Mouse (Mus musculus) lung, postnatal 0 days (tissue): ENCODE results near the gene Arhgdia. TPM values are rescaled to one million over a fixed set of nuclear protein-coding genes. Genes with fewer than 3 reads are reported as not detected.

Experiments used
- ATAC-seq: fragments of 200-750 bp; cut with Nextera tagmentation; 2 replicates; pipeline ENCODE4 v1.8.0; 2017; ENCODE audit warnings: moderate library complexity
- DNase-seq: peaks from one replicate; pipeline ENCODE4 v3.0.0-alpha.2; 2016; ENCODE audit warnings: low spot score
- H3K27ac ChIP-seq: fragments of 300-500 bp; sonication (generic); 2 replicates; pipeline ENCODE4 v1.5.1; 2014; ENCODE audit warnings: antibody characterized with exemption, mild to moderate bottlenecking, low read length, mixed read lengths
- H3K27me3 ChIP-seq: fragments of 300-500 bp; sonication (generic); replicated peaks from 2 replicates; pipeline ENCODE4 v1.6.1; 2014; ENCODE audit warnings: low read length, mixed read lengths; ENCODE audit not compliant: insufficient read depth
- H3K36me3 ChIP-seq: fragments of 300-500 bp; sonication (generic); 2 replicates; pipeline ENCODE4 v1.6.1; 2014; ENCODE audit warnings: low read length, mixed read lengths; ENCODE audit not compliant: insufficient read depth
- H3K4me1 ChIP-seq: fragments of 300-500 bp; sonication (generic); 2 replicates; pipeline ENCODE4 v1.6.1; 2014; ENCODE audit warnings: antibody characterized with exemption, low read depth, low read length, mixed read lengths; ENCODE audit not compliant: insufficient read depth
- H3K4me2 ChIP-seq: fragments of 300-500 bp; sonication (generic); replicated peaks from 2 replicates; pipeline ENCODE4 v1.6.1; 2014; ENCODE audit warnings: low read depth, mild to moderate bottlenecking, low read length, moderate library complexity, mixed read lengths
- H3K4me3 ChIP-seq: fragments of 300-500 bp; sonication (generic); 2 replicates; pipeline ENCODE4 v1.5.1; 2014; ENCODE audit warnings: low read depth, low read length
- H3K9ac ChIP-seq: fragments of 300-500 bp; sonication (generic); replicated peaks from 2 replicates; pipeline ENCODE4 v1.6.1; 2014; ENCODE audit warnings: low read depth, mild to moderate bottlenecking
- H3K9me3 ChIP-seq: fragments of 300-500 bp; sonication (generic); 2 replicates; pipeline ENCODE4 v1.6.1; 2016; ENCODE audit warnings: low read length, mixed read lengths
- CTCF ChIP-seq: IDR thresholded peaks from 2 replicates; pipeline ENCODE4 v1.5.1; 2016; ENCODE audit warnings: antibody characterized with exemption, mild to moderate bottlenecking
- EP300 ChIP-seq: IDR thresholded peaks from 2 replicates; pipeline ENCODE4 v1.6.1; 2016; ENCODE audit warnings: antibody characterized with exemption, mild to moderate bottlenecking, control low read depth
- WGBS: fragments of 180-500 bp; shearing (Covaris S2); extraction: QIAGEN DNeasy Blood & Tissue Kit; methylation state at CpG from one replicate; pipeline ENCODE4 v1.1.7; 2014; 5-methylcytosine and 5-hydroxymethylcytosine counted together
- polyA plus RNA-seq: library from polyadenylated mRNA; unstranded; fragments of >200 nt; fragmentation: Nextera tagmentation; extraction: Ambion mirVana; gene quantifications from 2 replicates; pipeline ENCODE4 v1.2.1, GENCODE M21; 2015

Gene Arhgdia
- polyA plus RNA-seq, 1 experiment from 2014 or later = 512 TPM

DNA sequence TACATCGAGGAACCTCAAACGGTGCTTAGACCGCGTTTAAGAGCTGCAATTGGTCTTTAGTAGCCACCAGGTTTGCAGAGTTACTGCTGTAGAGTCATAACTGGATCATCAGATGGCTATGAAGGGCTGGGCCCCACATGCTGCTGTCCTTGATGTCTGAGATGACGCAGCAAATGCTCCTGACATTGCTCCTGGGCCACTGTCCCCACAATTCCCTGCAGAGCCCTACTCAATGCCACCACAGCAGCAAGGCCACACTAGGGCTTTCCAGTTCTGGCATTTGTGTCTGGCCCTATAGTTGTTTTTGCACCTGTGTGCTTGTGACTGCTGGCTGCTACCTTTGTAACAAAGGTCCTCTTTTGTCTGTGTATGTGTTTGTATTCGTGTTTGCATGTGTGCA, 41.4 kb upstream of the Arhgdia start:
- no peak for DNase-seq
- no peak for ATAC-seq
- no peak overlapping the region for H3K27ac ChIP-seq
- 89% methylated on average over 6 of the region's 6 CpGs for WGBS
- H3K9ac ChIP-seq = no peak overlapping the region
- peaks cover 23% of the 10 kb centered on the region for H3K36me3 ChIP-seq
- H3K4me2 ChIP-seq = no peak overlapping the region
- no peak overlapping the region for H3K4me3 ChIP-seq
- TF ChIP-seq CTCF (no peak), EP300 (no peak)
- 0 out of 2 replicates have a peak, but pooled peaks cover 4% of the 10 kb centered on the region for H3K4me1 ChIP-seq
- no peaks in the 10 kb centered on the region for H3K27me3 ChIP-seq
- H3K9me3 ChIP-seq = no peaks in the 10 kb centered on the region

DNA sequence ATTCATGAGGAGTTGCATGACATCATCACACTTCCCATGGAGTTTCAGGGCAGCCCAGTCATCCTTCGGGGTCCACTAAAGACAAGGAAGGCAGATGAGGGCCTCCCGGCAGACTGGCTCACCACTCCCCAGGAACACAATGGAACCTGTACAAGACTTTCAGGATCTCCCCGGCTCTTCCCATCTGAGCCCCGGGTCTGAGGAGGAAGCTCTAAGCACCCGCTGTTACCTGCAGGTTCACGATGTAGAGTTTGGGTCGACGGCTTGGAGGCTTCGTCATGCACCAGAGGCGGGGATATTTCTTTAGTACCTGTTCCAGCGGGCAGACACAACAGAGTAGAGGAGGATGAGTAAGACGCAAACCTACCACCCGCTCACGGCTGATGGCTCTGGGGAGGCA, 38.8 kb upstream of the Arhgdia start:
- H3K27ac ChIP-seq = no peak overlapping the region
- no peak overlapping the region for H3K9ac ChIP-seq
- H3K4me2 ChIP-seq = no peak overlapping the region
- H3K4me1 ChIP-seq = peaks cover 10% of the 10 kb centered on the region
- 92% methylated on average over 14 of the region's 14 CpGs for WGBS
- no peaks in the 10 kb centered on the region for H3K9me3 ChIP-seq
- TF ChIP-seq EP300 (no peak), CTCF (no peak)
- DNase-seq (no peak), ATAC-seq (no peak)
- H3K36me3 ChIP-seq = peaks cover 23% of the 10 kb centered on the region
- no peaks in the 10 kb centered on the region for H3K27me3 ChIP-seq
- no peak overlapping the region for H3K4me3 ChIP-seq

DNA sequence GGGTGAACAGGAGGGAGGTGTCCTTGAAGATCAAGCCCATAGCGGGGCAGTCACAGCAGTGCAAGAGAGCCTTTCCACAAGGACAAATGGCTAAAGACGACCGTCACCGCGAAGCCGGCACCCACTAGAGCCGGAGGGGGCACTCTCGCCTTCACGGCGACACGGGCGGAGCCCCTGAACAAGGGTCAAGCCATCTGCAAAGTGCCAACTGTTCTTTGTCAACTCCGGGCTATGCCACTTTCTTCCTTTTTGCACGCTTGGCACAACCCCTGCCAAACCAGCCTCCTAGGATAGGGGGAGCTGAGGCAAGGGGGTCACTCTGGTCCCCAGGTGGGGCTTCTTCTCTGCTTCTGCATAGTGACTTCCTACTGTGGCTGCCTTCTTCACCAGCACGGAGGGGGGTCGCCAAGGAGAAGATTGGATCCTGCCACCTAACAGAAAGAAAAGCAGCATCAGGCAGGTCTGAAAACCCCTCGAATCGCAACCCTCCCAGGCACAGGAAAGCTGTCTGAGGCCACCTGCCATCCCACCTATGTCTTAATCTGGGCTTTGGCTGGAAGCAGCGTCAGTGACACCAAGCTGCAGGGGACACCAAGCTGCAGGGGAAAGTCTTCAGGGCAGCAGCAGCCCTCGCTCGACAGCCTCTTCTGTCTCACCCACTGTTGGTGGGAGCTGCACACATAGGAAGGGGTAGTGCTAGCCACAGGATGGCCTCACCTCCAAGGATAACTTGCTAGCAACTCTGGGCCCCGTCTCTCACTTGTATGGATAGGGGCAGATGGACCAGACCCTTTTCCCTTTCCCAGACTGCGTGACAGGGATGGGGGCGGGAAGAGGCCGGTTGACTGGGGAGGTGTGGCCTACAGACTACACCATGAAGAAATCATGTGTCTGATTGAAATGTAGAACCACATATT, 37.5 kb upstream of the Arhgdia start:
- Histone ChIP-seq H3K27ac (no peak overlapping the region), H3K9me3 (no peaks in the 10 kb centered on the region), H3K4me1 (peaks cover 8% of the 10 kb centered on the region), H3K9ac (no peak overlapping the region), H3K36me3 (peaks cover 23% of the 10 kb centered on the region), H3K4me2 (no peak overlapping the region), H3K27me3 (no peaks in the 10 kb centered on the region), H3K4me3 (no peak overlapping the region)
- 96% methylated on average over 25 of the region's 25 CpGs for WGBS
- no peak for TF ChIP-seq EP300
- TF ChIP-seq CTCF = no peak
- ATAC-seq (no peak), DNase-seq (no peak)

DNA sequence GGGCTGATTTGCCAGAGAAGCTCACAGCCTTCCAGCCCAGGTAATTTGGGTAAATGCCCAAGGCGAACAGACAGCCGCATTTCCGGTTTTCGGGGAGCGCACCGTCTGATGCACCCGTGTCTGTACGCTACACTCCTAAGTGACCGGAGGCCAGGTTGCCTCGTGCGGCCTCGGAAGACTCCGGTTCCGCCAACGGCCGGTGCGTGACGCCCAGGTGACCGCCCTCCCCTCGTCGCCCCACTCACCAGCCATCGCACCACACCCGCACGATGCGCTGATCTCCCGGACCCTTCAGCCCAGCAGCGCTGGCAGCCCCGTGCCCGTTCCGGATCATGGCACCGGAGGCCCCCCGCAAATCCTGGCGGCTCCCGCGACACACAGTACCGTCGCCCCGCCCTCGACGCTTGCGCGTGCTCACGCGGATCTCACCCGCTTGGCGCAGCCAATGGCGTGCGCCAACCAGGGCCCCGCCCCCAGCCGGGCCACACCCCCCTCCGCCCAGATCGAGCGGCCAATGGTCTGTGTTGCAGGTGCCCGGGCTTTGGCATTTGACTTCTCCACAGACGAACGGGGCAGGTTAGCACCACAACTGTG, 36.2 kb upstream of the Arhgdia start, which contains the start of gene Pcyt2:
TSS of gene Pcyt2 (minus strand) at position 418 of the 594 bp plus-strand sequence.
- no peak for TF ChIP-seq EP300
- no peak for TF ChIP-seq CTCF
- peak within 1 kb of the TSS; percentile 65 for H3K9ac ChIP-seq
- no peaks in the 10 kb centered on the region for H3K9me3 ChIP-seq
- H3K27me3 ChIP-seq = no peaks in the 10 kb centered on the region
- under 1% methylated on average over 56 of the region's 56 CpGs for WGBS
- ATAC-seq = peak; percentile 99
- DNase-seq = peak; percentile 94
- peak within 1 kb of the TSS; percentile 92 for H3K4me2 ChIP-seq
- peak within 1 kb of the TSS; percentile 63 for H3K4me3 ChIP-seq
- H3K36me3 ChIP-seq = peaks cover 20% of the 10 kb centered on the region
- peaks cover 8% of the 10 kb centered on the region for H3K4me1 ChIP-seq
- peak within 1 kb of the TSS; percentile 59 for H3K27ac ChIP-seq

DNA sequence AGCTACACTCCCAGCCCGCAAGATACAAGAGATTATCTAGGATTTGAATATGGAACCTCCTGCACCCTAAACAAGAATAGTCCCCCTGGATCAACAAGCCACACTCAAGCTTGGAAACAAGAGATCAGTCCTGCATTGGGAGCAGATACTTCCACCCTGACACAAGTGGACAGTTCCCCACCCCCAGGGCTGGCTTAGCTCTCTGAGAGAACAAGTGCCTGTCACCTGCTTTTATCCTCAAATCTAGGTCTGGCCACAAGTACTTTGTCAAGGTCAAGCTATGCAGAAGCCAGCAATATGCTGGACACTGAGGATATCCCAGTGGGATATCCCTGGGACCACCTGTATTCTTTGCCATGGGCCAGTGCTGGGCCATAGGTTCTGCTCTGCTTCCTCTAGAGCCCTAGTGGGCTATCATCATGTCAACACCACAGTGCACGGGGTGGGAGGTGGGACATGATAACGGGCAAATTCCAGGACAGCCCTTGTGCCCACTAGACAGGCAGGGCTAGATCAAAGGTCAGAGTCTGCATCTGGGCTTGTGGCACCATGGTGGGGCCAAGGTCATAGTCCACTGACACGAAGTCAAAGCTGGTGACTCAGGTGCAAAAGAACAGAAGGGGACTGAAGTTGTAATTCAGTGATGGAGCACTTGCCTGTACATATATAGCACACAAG, 35.3 kb upstream of the Arhgdia start:
- Histone ChIP-seq H3K27me3 (no peaks in the 10 kb centered on the region), H3K4me3 (peak overlapping the region; percentile 63), H3K36me3 (peaks cover 18% of the 10 kb centered on the region), H3K9me3 (no peaks in the 10 kb centered on the region), H3K27ac (no peak overlapping the region), H3K4me2 (peak overlapping the region; percentile 92), H3K9ac (peak overlapping the region; percentile 65), H3K4me1 (peaks cover 8% of the 10 kb centered on the region)
- ATAC-seq = no peak
- WGBS = 33% methylated on average over 4 of the region's 4 CpGs
- no peak for DNase-seq
- TF ChIP-seq EP300 (no peak), CTCF (no peak)

DNA sequence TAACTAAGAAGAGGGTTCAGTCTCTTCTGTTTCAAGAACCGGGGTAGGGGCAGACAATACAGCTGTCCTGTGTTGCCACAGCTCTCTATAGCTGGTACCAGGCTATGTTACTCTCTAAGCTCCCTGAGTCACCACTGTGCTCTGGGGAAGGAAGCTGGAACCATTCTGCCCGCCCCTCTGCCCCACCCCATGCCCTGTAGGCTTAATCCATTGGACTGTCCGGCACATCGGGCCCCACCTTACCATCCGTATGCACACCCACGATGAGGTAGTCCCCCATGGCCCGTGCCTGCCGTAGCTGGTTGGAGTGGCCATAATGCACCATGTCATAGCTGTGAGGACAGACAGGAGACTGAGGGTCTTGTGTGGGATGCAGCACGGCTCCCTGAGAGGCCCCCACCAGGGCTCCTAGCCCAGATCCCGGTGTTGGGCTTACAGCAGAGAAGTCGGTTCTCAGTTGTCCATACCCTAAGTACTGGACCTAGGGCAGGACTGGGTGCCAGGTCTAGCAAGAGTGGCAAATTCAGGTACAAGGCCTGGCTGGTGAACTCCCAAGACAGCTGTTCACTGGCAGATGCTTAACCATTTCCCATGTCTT, 34.3 kb upstream of the Arhgdia start:
- TF ChIP-seq CTCF (no peak), EP300 (no peak)
- Histone ChIP-seq H3K9me3 (no peaks in the 10 kb centered on the region), H3K4me2 (no peak overlapping the region), H3K27me3 (no peaks in the 10 kb centered on the region), H3K36me3 (peaks cover 17% of the 10 kb centered on the region), H3K9ac (no peak overlapping the region), H3K4me3 (no peak overlapping the region), H3K27ac (no peak overlapping the region), H3K4me1 (peaks cover 8% of the 10 kb centered on the region)
- ATAC-seq = no peak
- no peak for DNase-seq
- WGBS = 82% methylated on average over 11 of the region's 11 CpGs
